Mouse (Mus musculus) heart, embryonic 10.5 days (tissue): Measurements from ENCODE around the gene Fgf13. TPM values are rescaled to one million over a fixed set of nuclear protein-coding genes. Genes with fewer than 3 reads are reported as not detected.

ENCODE experiments used
- DNase-seq: peaks from one replicate; pipeline ENCODE4 v3.0.0-alpha.2; 2017; ENCODE audit warnings: low spot score
- H3K27ac ChIP-seq: fragments of 300-500 bp; sonication (generic); 2 replicates; pipeline ENCODE4 v1.5.1; 2016; ENCODE audit warnings: mild to moderate bottlenecking
- H3K27me3 ChIP-seq: fragments of 300-500 bp; sonication (generic); 2 replicates; pipeline ENCODE4 v1.6.1; 2016; ENCODE audit warnings: mild to moderate bottlenecking; ENCODE audit not compliant: poor library complexity, insufficient read depth, severe bottlenecking
- H3K36me3 ChIP-seq: fragments of 300-500 bp; sonication (generic); 2 replicates; pipeline ENCODE4 v1.6.1; 2016; ENCODE audit warnings: mild to moderate bottlenecking, moderate library complexity
- H3K4me1 ChIP-seq: fragments of 300-500 bp; sonication (generic); 2 replicates; pipeline ENCODE4 v1.6.1; 2016; ENCODE audit warnings: mild to moderate bottlenecking
- H3K4me3 ChIP-seq: fragments of 300-500 bp; sonication (generic); 2 replicates; pipeline ENCODE4 v1.5.1; 2016; ENCODE audit warnings: mild to moderate bottlenecking, moderate library complexity
- H3K9me3 ChIP-seq: fragments of 300-500 bp; sonication (generic); 2 replicates; pipeline ENCODE4 v1.6.1; 2016; ENCODE audit warnings: mild to moderate bottlenecking, moderate library complexity
- WGBS: fragments of 180-500 bp; shearing (Covaris S2); methylation state at CpG from one replicate; pipeline ENCODE4 v1.1.7; 2016; 5-methylcytosine and 5-hydroxymethylcytosine counted together
- polyA plus RNA-seq: library from polyadenylated mRNA; unstranded; fragments of >200 nt; fragmentation: Nextera tagmentation; extraction: Ambion mirVana; gene quantifications from 2 replicates; pipeline ENCODE4 v1.2.1, GENCODE M21; 2016

Fgf13 gene
- polyA plus RNA-seq, 1 experiment from 2014 or later = 25.8 TPM

DNA sequence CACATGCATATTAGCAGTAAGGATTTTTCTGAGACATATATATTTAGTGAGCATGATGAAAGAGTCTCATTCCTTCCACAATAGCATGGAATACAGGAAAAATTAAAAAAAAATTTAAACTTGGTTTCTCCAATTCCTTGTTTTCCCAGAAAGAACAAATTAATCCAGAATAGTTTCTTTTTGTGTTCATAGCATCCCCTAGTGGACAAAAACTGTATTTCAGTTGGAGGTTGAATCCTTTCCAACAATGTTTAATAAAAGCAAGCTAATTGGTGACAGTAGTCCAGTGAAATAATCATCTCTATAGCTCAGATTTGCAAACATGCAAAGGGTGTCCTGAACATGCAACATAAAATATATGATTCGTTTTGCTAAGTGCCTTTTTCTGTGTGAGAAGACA, 395.7 kb downstream of the Fgf13 start:
- Histone ChIP-seq H3K4me1 (no peaks in the 10 kb centered on the region), H3K27ac (no peak overlapping the region), H3K9me3 (no peaks in the 10 kb centered on the region), H3K27me3 (no peaks in the 10 kb centered on the region), H3K36me3 (no peaks in the 10 kb centered on the region), H3K4me3 (no peak overlapping the region)
- no peak for DNase-seq
- 0% methylated on average over 1 of the region's 1 CpGs for WGBS

DNA sequence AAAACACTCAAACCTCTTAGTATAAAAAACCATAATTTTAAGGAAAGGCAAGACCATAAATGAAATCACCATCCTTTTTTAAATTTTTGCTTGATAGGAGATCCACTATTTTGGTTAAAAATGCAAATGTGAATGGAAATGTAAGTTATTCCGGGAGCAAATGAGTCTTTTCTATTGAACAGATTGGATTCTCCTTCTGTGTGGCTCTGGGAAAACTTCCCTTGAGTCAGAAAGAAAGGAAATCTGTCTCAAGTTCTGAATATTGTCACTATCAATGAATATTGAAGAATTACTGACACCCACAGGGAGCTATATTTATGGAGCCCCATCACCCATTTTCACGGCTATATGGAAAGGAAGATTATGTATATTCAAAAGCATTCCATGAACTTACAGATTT, 401.1 kb downstream of the Fgf13 start:
- Histone ChIP-seq H3K36me3 (no peaks in the 10 kb centered on the region), H3K27ac (no peak overlapping the region), H3K9me3 (no peaks in the 10 kb centered on the region), H3K4me1 (no peaks in the 10 kb centered on the region), H3K4me3 (no peak overlapping the region), H3K27me3 (no peaks in the 10 kb centered on the region)
- WGBS = 91% methylated on average over 2 of the region's 2 CpGs
- no peak for DNase-seq

DNA sequence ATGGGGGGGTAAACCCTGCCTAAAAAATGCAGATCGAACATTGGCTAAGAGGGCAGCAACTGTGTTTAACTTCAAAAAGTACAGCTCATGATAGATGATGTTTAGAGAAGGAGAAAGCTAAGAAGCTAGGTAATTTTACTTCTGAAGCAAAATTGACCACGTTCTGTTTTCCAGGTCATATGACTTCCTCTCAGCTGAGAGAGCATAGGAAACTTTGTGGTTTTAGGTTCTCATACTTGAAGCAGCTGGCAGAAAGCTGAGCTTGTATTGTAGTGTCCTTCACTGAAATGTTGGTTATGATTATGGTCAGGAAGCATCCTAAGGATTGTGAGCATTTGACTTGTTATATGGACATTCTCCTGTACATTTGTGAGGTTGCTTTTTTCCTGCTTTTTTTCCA, 425.9 kb downstream of the Fgf13 start:
- no peaks in the 10 kb centered on the region for H3K36me3 ChIP-seq
- H3K9me3 ChIP-seq = no peaks in the 10 kb centered on the region
- 59% methylated on average over 2 of the region's 2 CpGs for WGBS
- no peaks in the 10 kb centered on the region for H3K27me3 ChIP-seq
- no peaks in the 10 kb centered on the region for H3K4me1 ChIP-seq
- no peak overlapping the region for H3K27ac ChIP-seq
- no peak overlapping the region for H3K4me3 ChIP-seq
- no peak for DNase-seq

DNA sequence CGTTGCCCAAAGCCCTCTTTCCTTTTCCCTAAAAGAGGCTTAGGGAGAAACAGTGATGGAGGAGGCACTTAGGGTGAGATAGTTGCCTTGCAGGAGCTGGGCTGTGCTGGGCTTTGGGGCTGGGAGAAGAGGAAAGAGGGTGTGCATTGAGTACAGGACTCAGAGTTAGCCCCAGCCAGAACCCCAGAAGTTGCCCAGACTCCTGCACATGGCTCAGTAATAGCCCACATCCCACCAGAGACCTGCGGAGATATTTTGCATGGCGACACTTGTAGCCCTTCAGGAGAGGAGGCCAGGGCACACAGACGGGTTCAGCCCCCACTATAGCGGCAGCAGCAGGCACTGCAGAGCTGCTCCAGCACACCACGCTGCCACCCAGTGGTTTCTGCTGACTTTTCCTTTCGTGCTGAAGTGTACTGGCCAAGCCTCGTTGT, 432.9 kb downstream of the Fgf13 start:
- peak; percentile 82 for DNase-seq
- WGBS = 18% methylated on average over 8 of the region's 8 CpGs
- Histone ChIP-seq H3K27ac (peak overlapping the region; percentile 84), H3K27me3 (peaks cover 14% of the 10 kb centered on the region; the same call in 1 of the 2 replicates), H3K36me3 (no peaks in the 10 kb centered on the region), H3K4me3 (peak overlapping the region; percentile 69), H3K4me1 (no peaks in the 10 kb centered on the region), H3K9me3 (no peaks in the 10 kb centered on the region)

DNA sequence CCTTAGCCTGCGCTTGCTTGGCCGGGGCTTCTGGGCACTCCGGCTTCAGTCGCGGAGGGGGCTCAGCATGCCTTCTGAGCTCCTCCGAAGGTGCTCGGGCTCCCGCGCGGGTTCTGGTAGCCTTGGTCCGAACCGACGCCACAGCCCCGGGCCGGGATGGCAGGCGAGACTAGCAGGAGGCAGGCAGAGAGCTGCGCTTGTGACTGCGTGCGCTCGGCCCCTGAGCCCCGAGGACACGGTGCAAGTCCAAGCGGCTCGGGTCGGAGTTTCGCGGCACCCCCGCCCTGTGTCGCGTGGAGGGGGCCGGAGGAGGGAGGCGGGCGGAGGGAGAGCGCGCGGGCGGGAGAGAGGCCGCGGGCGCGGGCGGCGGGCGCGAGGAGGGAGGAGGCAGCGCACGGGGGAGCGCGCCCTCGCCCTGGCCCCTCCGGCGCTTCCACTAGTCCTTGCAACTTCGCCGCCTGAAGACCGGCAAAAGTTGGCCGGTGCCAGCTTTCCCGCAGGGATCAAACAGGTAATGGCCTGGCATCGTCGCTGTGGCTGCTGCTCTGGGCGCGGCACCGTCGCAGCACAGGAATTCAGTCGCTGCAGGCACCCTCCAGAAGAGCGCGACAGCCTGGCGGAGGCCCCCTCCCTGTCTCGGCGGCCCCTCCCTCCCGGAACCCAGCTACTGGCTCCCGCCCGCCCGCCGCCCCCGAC, 433.6 kb downstream of the Fgf13 start:
- DNase-seq = peak; percentile 78
- H3K9me3 ChIP-seq = no peaks in the 10 kb centered on the region
- H3K27ac ChIP-seq = peak overlapping the region; percentile 84
- no peaks in the 10 kb centered on the region for H3K4me1 ChIP-seq
- peak overlapping the region; percentile 69 for H3K4me3 ChIP-seq
- no peaks in the 10 kb centered on the region for H3K36me3 ChIP-seq
- peaks cover 14% of the 10 kb centered on the region; the same call in 1 of the 2 replicates for H3K27me3 ChIP-seq
- 14% methylated on average over 65 of the region's 75 CpGs for WGBS

DNA sequence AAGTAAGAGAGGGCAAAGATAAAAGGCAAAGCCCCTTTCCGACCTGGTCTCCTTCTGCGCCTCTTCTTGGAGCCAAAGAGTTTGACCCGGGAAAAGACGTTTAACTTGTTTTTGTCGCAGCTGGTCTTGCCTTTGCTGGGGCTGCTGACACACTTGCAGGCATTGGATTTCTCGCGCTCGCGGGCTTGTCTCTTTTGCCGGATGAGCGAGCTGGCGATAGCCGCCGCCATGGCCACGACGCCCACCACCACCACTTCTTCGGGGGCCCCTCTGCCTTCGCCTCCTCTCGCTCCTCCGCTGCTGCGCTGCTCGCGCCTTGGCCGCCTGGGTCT, 434.1 kb downstream of the Fgf13 start:
- no peak for DNase-seq
- peak overlapping the region; percentile 84 for H3K27ac ChIP-seq
- 15% methylated on average over 24 of the region's 24 CpGs for WGBS
- no peaks in the 10 kb centered on the region for H3K9me3 ChIP-seq
- peaks cover 14% of the 10 kb centered on the region; the same call in 1 of the 2 replicates for H3K27me3 ChIP-seq
- H3K4me1 ChIP-seq = no peaks in the 10 kb centered on the region
- no peaks in the 10 kb centered on the region for H3K36me3 ChIP-seq
- peak overlapping the region; percentile 69 for H3K4me3 ChIP-seq

DNA sequence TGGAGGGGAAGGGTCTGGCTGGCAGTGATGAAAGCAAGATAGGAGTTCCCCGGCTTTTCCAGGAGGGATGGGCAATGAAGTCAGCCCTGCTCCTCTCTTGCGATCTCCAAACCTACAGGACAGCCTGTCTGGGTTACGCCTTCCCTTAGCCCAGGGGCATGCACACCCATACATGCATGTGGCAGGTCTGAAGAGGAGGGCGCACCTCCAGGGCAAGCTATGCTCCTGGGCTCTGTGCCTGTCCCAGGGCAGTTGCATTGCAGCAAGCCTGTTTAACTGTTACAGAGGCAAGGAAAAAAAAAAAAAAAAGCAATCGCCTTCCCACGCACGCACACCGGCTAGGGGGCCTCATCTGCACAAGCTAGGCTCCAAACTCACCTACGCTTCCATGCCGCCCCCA, 434.5 kb downstream of the Fgf13 start:
- H3K9me3 ChIP-seq = no peaks in the 10 kb centered on the region
- 19% methylated on average over 10 of the region's 10 CpGs for WGBS
- H3K4me3 ChIP-seq = peak overlapping the region; percentile 69
- no peaks in the 10 kb centered on the region for H3K4me1 ChIP-seq
- H3K27me3 ChIP-seq = peaks cover 14% of the 10 kb centered on the region; the same call in 1 of the 2 replicates
- no peaks in the 10 kb centered on the region for H3K36me3 ChIP-seq
- H3K27ac ChIP-seq = no peak overlapping the region; the same call in 1 of the 2 replicates
- DNase-seq = no peak

DNA sequence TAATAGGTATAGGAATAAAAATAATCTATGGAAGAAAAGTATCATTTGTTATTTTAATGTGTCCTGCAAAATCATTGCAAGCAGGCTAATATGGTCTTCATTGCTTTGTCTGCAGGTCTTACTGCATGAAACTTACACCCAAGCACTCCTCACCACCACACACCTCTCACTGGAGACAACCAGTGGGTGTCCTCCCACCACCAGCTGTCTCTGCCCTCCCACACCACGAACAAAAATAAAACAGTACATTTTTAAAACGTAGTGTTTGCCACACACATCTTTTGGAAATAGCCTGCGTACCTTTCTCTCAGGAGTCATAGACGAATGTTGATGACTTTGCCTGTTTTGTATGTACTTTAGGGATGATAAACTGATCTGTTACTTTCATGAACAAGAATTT, 441.2 kb downstream of the Fgf13 start:
- Histone ChIP-seq H3K27ac (no peak overlapping the region), H3K4me3 (no peak overlapping the region), H3K36me3 (no peaks in the 10 kb centered on the region), H3K4me1 (no peaks in the 10 kb centered on the region), H3K27me3 (no peaks in the 10 kb centered on the region), H3K9me3 (no peaks in the 10 kb centered on the region)
- WGBS = 74% methylated on average over 4 of the region's 4 CpGs
- DNase-seq = no peak

DNA sequence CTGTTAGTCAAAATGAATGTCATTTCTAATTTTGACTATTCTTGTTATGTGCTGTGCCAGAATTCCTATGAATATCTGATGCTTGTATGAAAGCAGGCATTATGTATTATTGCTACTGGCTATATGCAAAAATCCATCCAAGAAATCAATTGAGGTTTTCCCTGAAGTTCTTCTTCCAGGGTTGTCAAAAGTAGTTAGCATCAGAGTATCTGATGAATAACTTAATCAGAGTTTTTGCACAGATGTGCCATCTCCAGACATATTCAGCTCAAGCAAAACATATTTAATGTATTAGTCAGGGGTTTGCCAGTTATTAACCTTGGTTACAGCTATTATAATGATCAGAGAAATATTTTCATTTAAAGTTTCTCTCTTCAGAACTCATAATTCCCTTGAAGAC, 454.7 kb downstream of the Fgf13 start:
- H3K4me1 ChIP-seq = no peaks in the 10 kb centered on the region
- no peak overlapping the region for H3K4me3 ChIP-seq
- DNase-seq = no peak

DNA sequence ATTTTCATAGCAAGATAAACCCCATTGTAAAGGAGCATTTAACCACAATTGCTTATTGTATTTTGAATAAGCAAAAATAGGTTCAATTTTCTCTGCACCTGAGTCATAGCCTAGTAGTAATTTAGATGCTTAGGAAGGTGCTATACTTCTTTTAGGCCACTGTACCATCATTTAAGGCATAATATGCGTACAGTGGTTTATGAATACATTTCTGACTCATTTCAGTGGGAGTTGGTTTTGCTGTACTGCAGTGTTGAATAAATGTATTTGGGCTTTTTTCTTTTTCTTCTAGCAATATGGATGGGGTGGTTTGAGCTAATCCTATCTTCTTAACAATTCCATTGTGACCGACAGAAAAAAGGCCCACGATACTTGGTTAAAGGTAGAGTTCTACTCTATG, 481.9 kb downstream of the Fgf13 start:
- H3K36me3 ChIP-seq = no peaks in the 10 kb centered on the region
- DNase-seq = no peak
- no peaks in the 10 kb centered on the region for H3K4me1 ChIP-seq
- no peaks in the 10 kb centered on the region for H3K9me3 ChIP-seq
- 88% methylated on average over 3 of the region's 3 CpGs for WGBS
- no peak overlapping the region for H3K4me3 ChIP-seq
- H3K27me3 ChIP-seq = no peaks in the 10 kb centered on the region
- no peak overlapping the region for H3K27ac ChIP-seq

More for the DNA sequence above, 454.7 kb downstream of the Fgf13 start:
- no peak overlapping the region for H3K27ac ChIP-seq
- no peaks in the 10 kb centered on the region for H3K27me3 ChIP-seq
- no peaks in the 10 kb centered on the region for H3K36me3 ChIP-seq
- no peaks in the 10 kb centered on the region for H3K9me3 ChIP-seq

DNA sequence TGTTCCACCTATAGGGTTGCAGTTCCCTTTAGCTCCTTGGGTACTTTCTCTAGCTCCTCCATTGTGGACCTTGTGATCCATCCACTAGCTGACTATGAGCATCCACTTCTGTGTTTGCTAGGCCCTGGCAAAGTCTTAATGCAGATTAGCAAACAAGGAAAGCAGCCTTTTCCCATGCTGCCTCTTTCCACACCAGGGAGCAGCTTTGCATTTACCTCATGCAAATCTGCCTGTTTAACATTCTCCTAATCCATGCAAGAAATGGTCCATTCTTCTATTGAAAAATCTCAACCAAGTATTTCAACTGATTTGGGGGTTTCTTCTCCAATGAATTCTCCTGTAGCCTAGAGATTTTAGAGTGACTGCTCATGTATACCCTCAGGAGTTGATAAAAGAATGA, 487.4 kb downstream of the Fgf13 start:
- H3K4me3 ChIP-seq = no peak overlapping the region
- no peak overlapping the region for H3K27ac ChIP-seq
- H3K9me3 ChIP-seq = no peaks in the 10 kb centered on the region
- no peaks in the 10 kb centered on the region for H3K4me1 ChIP-seq
- no peaks in the 10 kb centered on the region for H3K27me3 ChIP-seq
- DNase-seq = no peak
- H3K36me3 ChIP-seq = no peaks in the 10 kb centered on the region

DNA sequence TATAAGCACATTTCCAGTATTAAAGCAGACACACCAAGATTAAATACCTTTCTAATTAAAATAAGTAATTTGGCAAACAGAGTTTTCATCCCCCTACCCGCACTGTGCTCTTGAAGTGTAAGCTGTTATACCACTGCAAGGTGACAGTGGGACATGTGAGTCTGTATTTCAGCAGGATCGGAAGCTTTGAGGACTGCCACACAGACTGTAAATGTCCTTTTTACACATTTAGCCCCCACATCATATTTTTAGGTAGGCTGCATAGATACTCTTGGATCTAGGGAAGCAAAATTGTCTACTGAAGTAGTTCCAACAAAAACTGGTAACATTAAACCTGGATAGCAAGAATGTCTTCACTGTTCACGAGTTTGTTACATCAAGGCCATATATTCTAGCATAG, 495.8 kb downstream of the Fgf13 start:
- no peak for DNase-seq
- Histone ChIP-seq H3K4me3 (no peak overlapping the region), H3K36me3 (no peaks in the 10 kb centered on the region), H3K27ac (no peak overlapping the region), H3K27me3 (no peaks in the 10 kb centered on the region), H3K9me3 (no peaks in the 10 kb centered on the region), H3K4me1 (no peaks in the 10 kb centered on the region)
- 80% methylated on average over 3 of the region's 3 CpGs for WGBS

DNA sequence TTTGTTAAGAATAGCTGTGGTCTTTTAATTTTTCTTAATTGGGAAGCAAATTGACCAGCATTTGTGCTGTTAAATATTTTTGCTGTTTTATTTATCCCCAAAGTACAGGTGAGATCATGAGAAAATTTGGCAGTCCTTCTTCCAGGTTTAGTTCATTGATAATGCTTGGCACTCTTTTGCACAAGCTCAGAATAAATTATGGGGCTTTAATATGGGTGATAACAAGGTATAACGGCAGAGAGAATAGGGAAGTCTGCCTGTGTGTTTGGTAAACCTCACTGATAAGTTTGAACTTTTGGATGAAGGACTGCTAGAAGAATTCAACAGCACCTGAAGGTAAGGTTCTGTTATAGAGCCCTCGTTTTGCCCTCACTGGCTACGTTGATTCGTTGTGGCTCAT, 504.7 kb downstream of the Fgf13 start:
- H3K9me3 ChIP-seq = no peaks in the 10 kb centered on the region
- no peak for DNase-seq
- no peak overlapping the region for H3K27ac ChIP-seq
- H3K4me1 ChIP-seq = no peaks in the 10 kb centered on the region
- no peak overlapping the region for H3K4me3 ChIP-seq
- no peaks in the 10 kb centered on the region for H3K27me3 ChIP-seq
- WGBS = 71% methylated on average over 4 of the region's 4 CpGs
- no peaks in the 10 kb centered on the region for H3K36me3 ChIP-seq

DNA sequence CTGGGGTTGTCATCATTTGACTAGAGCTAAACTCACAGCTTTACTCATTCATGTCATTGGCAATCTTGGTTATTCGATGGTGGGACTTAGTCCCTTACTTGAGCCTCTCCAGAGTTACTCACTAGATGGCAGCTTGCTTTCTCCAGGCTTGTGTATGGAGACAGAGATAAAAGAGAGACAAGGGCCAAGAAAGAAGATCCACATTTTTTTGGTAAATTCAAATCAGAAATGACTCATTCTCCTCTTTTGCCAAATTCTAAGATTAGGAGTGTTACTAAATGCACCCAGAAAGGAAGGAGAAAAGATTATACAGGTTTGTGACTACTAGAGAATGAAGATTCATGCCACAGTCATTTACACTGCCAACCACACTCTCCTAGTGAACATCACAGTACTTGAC, 532.9 kb downstream of the Fgf13 start:
- 87% methylated on average over 1 of the region's 1 CpGs for WGBS
- Histone ChIP-seq H3K4me3 (no peak overlapping the region), H3K36me3 (no peaks in the 10 kb centered on the region)

More for the DNA sequence above, 532.9 kb downstream of the Fgf13 start:
- Histone ChIP-seq H3K27me3 (no peaks in the 10 kb centered on the region), H3K4me1 (no peaks in the 10 kb centered on the region), H3K27ac (no peak overlapping the region), H3K9me3 (no peaks in the 10 kb centered on the region)
- DNase-seq = no peak
